25 mouse cellular contexts compared by ENCODE assay signal in the genomic region with DNA sequence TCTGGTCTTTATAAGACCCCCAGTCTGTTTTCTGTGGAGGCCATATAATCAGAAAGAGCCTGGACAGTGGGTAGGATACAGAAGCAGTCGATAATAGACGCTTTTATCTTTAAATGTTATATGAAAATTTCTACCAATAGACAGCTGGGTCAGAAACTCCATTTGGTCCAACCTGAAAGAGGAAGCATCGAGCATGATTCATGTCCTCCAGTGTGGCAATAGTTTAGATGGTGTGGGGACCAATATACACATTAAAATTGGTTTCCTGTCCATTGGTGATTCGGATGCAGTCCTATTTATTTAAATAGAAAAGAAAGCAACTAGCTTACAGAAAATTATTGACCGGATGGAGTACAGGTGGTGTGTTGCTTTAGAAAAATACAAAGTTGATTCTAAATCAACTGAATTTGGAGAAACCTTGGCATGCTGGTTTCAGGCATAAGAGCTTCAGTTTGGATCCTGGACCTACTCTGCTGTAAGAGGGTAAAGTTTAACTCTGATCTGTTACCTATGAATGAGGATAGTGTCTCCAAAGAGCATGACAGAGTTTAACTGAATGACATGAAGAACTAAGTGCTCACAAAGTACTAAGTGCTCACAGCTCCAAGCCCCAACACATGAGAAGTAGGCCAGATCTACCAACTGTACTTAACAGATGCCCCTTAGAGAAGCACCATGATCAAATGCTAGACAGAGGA.
DNase-seq lines count a peak whose midpoint lies in the region; ATAC-seq and TF ChIP-seq lines count a peak whose summit lies in the region.
"Had no signal": no experiment of that assay in that cellular context is flagged by ENCODE, and none has a peak within 500 bp of the region (broad histone marks: within the 10 kb centered on the region; RNA-seq: fewer than 3 reads in every experiment).

No protein-coding gene starts in this region.

- no peak for ATAC-seq in hindbrain, embryonic 13.5 days (ENCODE audit: low FRiP score)
- ATAC-seq in hindbrain, embryonic 11.5 days (ENCODE audit: low FRiP score), result no peak
- ATAC-seq in hematopoietic stem cell, adult 5-6 weeks (replicated peaks in 1 of 2; ENCODE audit: insufficient read depth in 1 of 2, low FRiP score in 2 of 2, low TSS enrichment in 1 of 2, low read depth in 1 of 2, poor library complexity in 2 of 2, severe bottlenecking in 2 of 2), result peak; percentile 42 to 69; a peak in 3 of 4 replicates
- peak; percentile 74; the same call in 1 of the 2 replicates for ATAC-seq in monocyte, adult 5-6 weeks (replicated peaks; ENCODE audit: insufficient number of reproducible peaks, low FRiP score, low TSS enrichment, poor library complexity, severe bottlenecking)
- ATAC-seq: CD4-positive, CD25-positive, alpha-beta regulatory T cell, adult 4 months; inflammation-experienced regulatory T-cells, adult 6 months had no signal

- no peak for TF ChIP-seq CTCF in layer of hippocampus, adult 2 months (conservative IDR thresholded peaks at IDR 0.05)

- no peaks in the 10 kb centered on the region for H3K36me3 ChIP-seq in hindbrain, embryonic 13.5 days
- no peaks in the 10 kb centered on the region for H3K36me3 ChIP-seq in hindbrain, embryonic 11.5 days (ENCODE audit: control insufficient read depth, insufficient read depth, low read length)
- H3K36me3 ChIP-seq: hindbrain, embryonic 15.5 days; limb, embryonic 15.5 days; midbrain, embryonic 13.5 days; neural tube, embryonic 15.5 days; stomach, embryonic 15.5 days had no signal

- no peak overlapping the region for H3K4me3 ChIP-seq in hindbrain, embryonic 13.5 days
- no peak overlapping the region for H3K4me3 ChIP-seq in hindbrain, embryonic 11.5 days (ENCODE audit: low read depth, low read length)
- no peak overlapping the region for H3K4me3 ChIP-seq in layer of hippocampus, adult 2 months
- H3K4me3 ChIP-seq: forebrain, embryonic 13.5 days; gastrocnemius, adult 2 months; hindbrain, embryonic 15.5 days; limb, embryonic 15.5 days; midbrain, embryonic 13.5 days; neural tube, embryonic 15.5 days; stomach, embryonic 15.5 days had no signal

- H3K27me3 ChIP-seq in hindbrain, embryonic 13.5 days, result no peaks in the 10 kb centered on the region
- H3K27me3 ChIP-seq in hindbrain, embryonic 11.5 days (ENCODE audit: control insufficient read depth, insufficient read depth, low read length), result no peaks in the 10 kb centered on the region
- H3K27me3 ChIP-seq: forebrain, embryonic 13.5 days; hindbrain, embryonic 15.5 days; limb, embryonic 15.5 days; midbrain, embryonic 13.5 days; neural tube, embryonic 15.5 days; stomach, embryonic 15.5 days had no signal

- no peak for DNase-seq in hindbrain, embryonic 11.5 days (ENCODE audit: low spot score)
- no peak for DNase-seq in layer of hippocampus, adult 2 months (ENCODE audit: low spot score in 2 of 2)
- DNase-seq in layer of hippocampus, postnatal 10 days (ENCODE audit: low spot score in 2 of 2), result no peak
- no peak for DNase-seq in heart, adult 11 months
- no peak for DNase-seq in frontal cortex, postnatal 36 days (ENCODE audit: low spot score in 2 of 2)
- DNase-seq: adrenal gland, adult 2 months; adrenal gland, postnatal 36 days; gastrocnemius, adult 2 months; heart, postnatal 14 days; layer of hippocampus, postnatal 36 days; lung, embryonic 14.5 days; lung, postnatal 14 days; right cerebral cortex, postnatal 25 days had no signal

- no peak overlapping the region for H3K9ac ChIP-seq in hindbrain, embryonic 13.5 days
- no peak overlapping the region for H3K9ac ChIP-seq in hindbrain, embryonic 11.5 days (ENCODE audit: low read depth, low read length)
- H3K9ac ChIP-seq: forebrain, embryonic 13.5 days; hindbrain, embryonic 15.5 days; limb, embryonic 15.5 days; liver, embryonic 14.5 days; lung, embryonic 14.5 days; neural tube, embryonic 15.5 days; stomach, embryonic 15.5 days had no signal

- 92% methylated on average over 5 of the region's 5 CpGs for WGBS in hindbrain, embryonic 13.5 days
- 86% methylated on average over 5 of the region's 5 CpGs for WGBS in hindbrain, embryonic 11.5 days

- no peaks in the 10 kb centered on the region for H3K9me3 ChIP-seq in hindbrain, embryonic 13.5 days
- no peaks in the 10 kb centered on the region for H3K9me3 ChIP-seq in hindbrain, embryonic 11.5 days (ENCODE audit: control insufficient read depth, low read length)
- H3K9me3 ChIP-seq: forebrain, embryonic 13.5 days; hindbrain, embryonic 15.5 days; limb, embryonic 15.5 days; midbrain, embryonic 13.5 days; neural tube, embryonic 15.5 days; stomach, embryonic 15.5 days had no signal

- peak overlapping the region; percentile 30; the same call in 1 of the 2 replicates for H3K27ac ChIP-seq in hindbrain, embryonic 13.5 days
- H3K27ac ChIP-seq in hindbrain, embryonic 11.5 days (ENCODE audit: low read depth, low read length), result no peak overlapping the region
- H3K27ac ChIP-seq in layer of hippocampus, adult 2 months, result peak overlapping the region; percentile 51; the same call in 1 of the 2 replicates
- H3K27ac ChIP-seq: forebrain, embryonic 13.5 days; gastrocnemius, adult 2 months; limb, embryonic 15.5 days; liver, embryonic 14.5 days; midbrain, embryonic 13.5 days; neural tube, embryonic 15.5 days; stomach, embryonic 15.5 days had no signal

- H3K4me1 ChIP-seq in hindbrain, embryonic 13.5 days (replicated peaks), result peaks cover 8% of the 10 kb centered on the region
- no peaks in the 10 kb centered on the region for H3K4me1 ChIP-seq in hindbrain, embryonic 11.5 days (replicated peaks; ENCODE audit: control insufficient read depth, insufficient read depth, low read length)
- H3K4me1 ChIP-seq: limb, embryonic 15.5 days; stomach, embryonic 15.5 days had no signal

- H3K4me2 ChIP-seq in hindbrain, embryonic 13.5 days, result no peak overlapping the region
- no peak overlapping the region for H3K4me2 ChIP-seq in hindbrain, embryonic 11.5 days (replicated peaks; ENCODE audit: low read depth, low read length)
- H3K4me2 ChIP-seq: hindbrain, embryonic 15.5 days; limb, embryonic 15.5 days; lung, embryonic 14.5 days; neural tube, embryonic 15.5 days; stomach, embryonic 15.5 days had no signal

Comparison
In these comparisons a context has a peak if more than half of its experiments do, and no peak if none do; other contexts are left out.
1. ATAC-seq: peak in hematopoietic stem cell, adult 5-6 weeks (2 of 2) and monocyte, adult 5-6 weeks (single experiment); none in hindbrain, embryonic 13.5 days (single experiment) and hindbrain, embryonic 11.5 days (single experiment).